Mouse (Mus musculus): ENCODE data around the gene Rab27a. TPM values are rescaled to one million over a fixed set of nuclear protein-coding genes. Genes with fewer than 3 reads are reported as not detected.

Rab27a gene
- total and polyA plus RNA-seq, 3 experiments = 8.8 to 11.2 TPM; not detected in 1

GRCm38 (mm10) chr9:73067086-73067485, 22.4 kb downstream of the Rab27a start:
- H3K4me3 ChIP-seq (ENCODE audit: control insufficient read depth in 1 of 2, insufficient read depth in 1 of 2, low read depth in 2 of 2, low read length in 2 of 2) = no peak overlapping the region
- no peak for DNase-seq (ENCODE audit: low read depth, low spot score)
- no peaks in the 10 kb centered on the region for H3K9me3 ChIP-seq (replicated peaks; ENCODE audit: insufficient read depth, low read length)
- H3K9ac ChIP-seq (ENCODE audit: control insufficient read depth, low read depth, low read length, poor library complexity, severe bottlenecking) = no peak overlapping the region
- peaks cover 10 to 24% of the 10 kb centered on the region in 2 experiments for H3K4me1 ChIP-seq (ENCODE audit: control insufficient read depth in 1 of 2, insufficient read depth in 2 of 2, low read length in 2 of 2)
- no peak for TF ChIP-seq ZKSCAN1 (IDR thresholded peaks at IDR 0.05; ENCODE audit: low read depth, low read length)
- no peak for TF ChIP-seq KAT2A (conservative IDR thresholded peaks at IDR 0.05; ENCODE audit: low read depth, low read length)
- TF ChIP-seq RCOR1 (IDR thresholded peaks at IDR 0.05; ENCODE audit: low read depth, low read length) = no peak
- no peak for TF ChIP-seq JUND (IDR thresholded peaks at IDR 0.05; ENCODE audit: low read depth, low read length)
- no peak for TF ChIP-seq BHLHE40 (IDR thresholded peaks at IDR 0.05; ENCODE audit: borderline replicate concordance, low read depth, low read length)
- H3K79me2 ChIP-seq (ENCODE audit: control insufficient read depth, insufficient read depth, low read length, poor library complexity) = no peaks in the 10 kb centered on the region
- H3K36me3 ChIP-seq (ENCODE audit: control insufficient read depth in 1 of 2, insufficient read depth in 2 of 2, low read length in 2 of 2) = peaks cover 0 to 20% of the 10 kb centered on the region in 2 experiments; a peak in 3 of 4 replicates
- no peaks in the 10 kb centered on the region for H3K27me3 ChIP-seq (ENCODE audit: control insufficient read depth in 1 of 2, insufficient read depth in 2 of 2, low read length in 2 of 2)
- H3K27ac ChIP-seq (ENCODE audit: control insufficient read depth, low read depth, low read length) = no peak overlapping the region

DNA sequence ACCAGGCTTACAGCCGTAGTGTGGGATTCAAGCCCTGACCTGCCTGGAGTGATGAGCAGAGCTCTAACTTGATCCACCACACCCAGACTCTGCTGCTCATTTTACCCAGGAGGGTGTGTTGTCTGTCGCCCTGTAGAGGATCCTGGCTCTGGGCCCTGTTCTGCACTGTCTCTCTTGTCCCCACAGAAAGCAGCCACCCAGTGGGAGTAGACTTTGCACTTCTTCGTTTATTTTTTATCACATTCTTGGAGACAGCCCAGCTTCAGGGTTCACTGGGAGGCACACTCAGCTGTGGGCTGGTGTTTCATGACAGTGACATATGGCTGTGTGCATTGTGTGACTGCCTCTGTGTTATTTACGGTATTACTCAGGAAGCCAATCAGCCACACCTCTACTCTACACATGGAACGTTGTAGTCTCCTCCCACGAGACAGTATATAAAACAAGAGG, 23.6 kb downstream of the Rab27a start:
- Histone ChIP-seq H3K27me3 (ENCODE audit: control insufficient read depth in 1 of 2, insufficient read depth in 2 of 2, low read length in 2 of 2) (no peaks in the 10 kb centered on the region), H3K9me3 (replicated peaks; ENCODE audit: insufficient read depth, low read length) (no peaks in the 10 kb centered on the region), H3K36me3 (ENCODE audit: control insufficient read depth in 1 of 2, insufficient read depth in 2 of 2, low read length in 2 of 2) (peaks cover 0 to 26% of the 10 kb centered on the region in 2 experiments; a peak in 3 of 4 replicates), H3K9ac (ENCODE audit: control insufficient read depth, low read depth, low read length, poor library complexity, severe bottlenecking) (no peak overlapping the region), H3K79me2 (ENCODE audit: control insufficient read depth, insufficient read depth, low read length, poor library complexity) (no peaks in the 10 kb centered on the region), H3K4me3 (ENCODE audit: control insufficient read depth in 1 of 2, insufficient read depth in 1 of 2, low read depth in 2 of 2, low read length in 2 of 2) (no peak overlapping the region), H3K27ac (ENCODE audit: control insufficient read depth, low read depth, low read length) (peak overlapping the region; percentile 4; the same call in 1 of the 2 replicates), H3K4me1 (ENCODE audit: control insufficient read depth in 1 of 2, insufficient read depth in 2 of 2, low read length in 2 of 2) (peaks cover 15 to 35% of the 10 kb centered on the region in 2 experiments)
- DNase-seq (ENCODE audit: low read depth, low spot score) = peak; percentile 69
- TF ChIP-seq RCOR1 (IDR thresholded peaks at IDR 0.05; ENCODE audit: low read depth, low read length) (no peak), ELF1 (IDR thresholded peaks at IDR 0.05; ENCODE audit: low read depth, low read length) (no peak), TCF12 (IDR thresholded peaks at IDR 0.05; ENCODE audit: low read depth, low read length) (no peak), NELFE (IDR thresholded peaks at IDR 0.05; ENCODE audit: low read depth, low read length) (no peak), USF1 (IDR thresholded peaks at IDR 0.05; ENCODE audit: low read depth, low read length) (no peak), POLR2AphosphoS5 (IDR thresholded peaks at IDR 0.05; ENCODE audit: borderline replicate concordance, low read depth, low read length) (no peak), ZMIZ1 (IDR thresholded peaks at IDR 0.05; ENCODE audit: low read depth, low read length) (no peak), BHLHE40 (IDR thresholded peaks at IDR 0.05; ENCODE audit: borderline replicate concordance, low read depth, low read length) (no peak), USF2 (IDR thresholded peaks at IDR 0.05; ENCODE audit: borderline replicate concordance in 1 of 2, insufficient read depth in 1 of 2, low read depth in 1 of 2, low read length in 2 of 2) (no peak), ETS1 (IDR thresholded peaks at IDR 0.05; ENCODE audit: low read depth, low read length) (peak; percentile 73), MYC (IDR thresholded peaks at IDR 0.05; ENCODE audit: low read depth, low read length) (no peak), ZKSCAN1 (IDR thresholded peaks at IDR 0.05; ENCODE audit: low read depth, low read length) (no peak), ZNF384 (IDR thresholded peaks at IDR 0.05; ENCODE audit: low read depth, low read length) (no peak), POLR2AphosphoS2 (IDR thresholded peaks at IDR 0.05; ENCODE audit: low read length) (no peak), E2F4 (IDR thresholded peaks at IDR 0.05; ENCODE audit: borderline replicate concordance, low read depth, low read length) (no peak), SIN3A (IDR thresholded peaks at IDR 0.05; ENCODE audit: low read length) (peak; percentile 46; the same call in 1 of the 2 replicates), MXI1 (IDR thresholded peaks at IDR 0.05; ENCODE audit: low read depth, low read length) (peak; percentile 52; the same call in 1 of the 2 replicates), CHD1 (IDR thresholded peaks at IDR 0.05; ENCODE audit: low read depth, low read length) (no peak), MAZ (IDR thresholded peaks at IDR 0.05; ENCODE audit: low read depth, low read length) (no peak), KAT2A (conservative IDR thresholded peaks at IDR 0.05; ENCODE audit: low read depth, low read length) (no peak), POLR2A (IDR thresholded peaks at IDR 0.05; ENCODE audit: control insufficient read depth in 1 of 2, insufficient read depth in 1 of 2, low read depth in 1 of 2, low read length in 2 of 2, poor library complexity in 1 of 2) (no peak)
